Mouse (Mus musculus) kidney, embryonic 14.5 days (tissue): ENCODE measurements around the gene Pxn. TPM values are rescaled to one million over a fixed set of nuclear protein-coding genes. Genes with fewer than 3 reads are reported as not detected.
A peak's percentile ranks its signal among the peaks of the same experiment; 100 is the strongest.

ENCODE experiments used
- ATAC-seq: fragments of 200-750 bp; cut with Nextera tagmentation; 2 replicates; pipeline ENCODE4 v1.8.0; 2017; ENCODE audit warnings: moderate number of reproducible peaks, mild to moderate bottlenecking, moderate TSS enrichment, moderate library complexity; ENCODE audit not compliant: low FRiP score, low TSS enrichment
- H3K27ac ChIP-seq: fragments of 300-500 bp; sonication (generic); 2 replicates; pipeline ENCODE4 v1.5.1; 2014; ENCODE audit warnings: low read depth, mild to moderate bottlenecking, low read length, moderate library complexity, mixed read lengths
- H3K27me3 ChIP-seq: fragments of 300-500 bp; sonication (generic); 2 replicates; pipeline ENCODE4 v1.6.1; 2014; ENCODE audit warnings: mild to moderate bottlenecking, low read length; ENCODE audit not compliant: control insufficient read depth, insufficient read depth
- H3K36me3 ChIP-seq: fragments of 300-500 bp; sonication (generic); 2 replicates; pipeline ENCODE4 v1.6.1; 2014; ENCODE audit warnings: low read length, mixed read lengths; ENCODE audit not compliant: control insufficient read depth, insufficient read depth
- H3K4me1 ChIP-seq: fragments of 300-500 bp; sonication (generic); 2 replicates; pipeline ENCODE4 v1.6.1; 2014; ENCODE audit warnings: low read length, mixed read lengths; ENCODE audit not compliant: control insufficient read depth, insufficient read depth
- H3K4me2 ChIP-seq: fragments of 300-500 bp; sonication (generic); replicated peaks from 2 replicates; pipeline ENCODE4 v1.6.1; 2014; ENCODE audit warnings: low read depth, mild to moderate bottlenecking, low read length
- H3K4me3 ChIP-seq: fragments of 300-500 bp; sonication (generic); 2 replicates; pipeline ENCODE4 v1.5.1; 2014; ENCODE audit warnings: mild to moderate bottlenecking, low read length
- H3K9ac ChIP-seq: fragments of 300-500 bp; sonication (generic); 2 replicates; pipeline ENCODE4 v1.6.1; 2014; ENCODE audit warnings: low read depth, mild to moderate bottlenecking, low read length, moderate library complexity
- H3K9me3 ChIP-seq: fragments of 300-500 bp; sonication (generic); 2 replicates; pipeline ENCODE4 v1.6.1; 2016; ENCODE audit warnings: low read length; ENCODE audit not compliant: control insufficient read depth
- WGBS: fragments of 180-500 bp; shearing (Covaris S2); extraction: QIAGEN DNeasy Blood & Tissue Kit; methylation state at CpG from one replicate; pipeline ENCODE4 v1.1.7; 2014; 5-methylcytosine and 5-hydroxymethylcytosine counted together
- polyA plus RNA-seq: library from polyadenylated mRNA; unstranded; fragments of >200 nt; fragmentation: Nextera tagmentation; extraction: Ambion mirVana; gene quantifications from 2 replicates; pipeline ENCODE4 v1.2.1, GENCODE M21; 2014

The Pxn gene
- polyA plus RNA-seq, 1 experiment from 2014 or later: 22.4 TPM

- no peak for ATAC-seq
- peaks cover 32% of the 10 kb centered on the region for H3K4me1 ChIP-seq
Measured at GRCm38 (mm10) chr5:115547421-115547820, 40.9 kb downstream of the Pxn start.

GRCm38 (mm10) chr5:115548501-115549285 lies 42.2 kb downstream of the Pxn start:
- Histone ChIP-seq H3K4me2 (no peak overlapping the region), H3K9ac (no peak overlapping the region), H3K9me3 (no peaks in the 10 kb centered on the region), H3K36me3 (peaks cover 63% of the 10 kb centered on the region), H3K27me3 (no peaks in the 10 kb centered on the region), H3K4me3 (no peak overlapping the region), H3K27ac (no peak overlapping the region), H3K4me1 (peaks cover 19% of the 10 kb centered on the region)
- ATAC-seq: no peak
- 96% methylated on average over 18 of the region's 18 CpGs for WGBS

More at GRCm38 (mm10) chr5:115547421-115547820, 40.9 kb downstream of the Pxn start:
- Histone ChIP-seq H3K27ac (peak overlapping the region; percentile 67), H3K36me3 (peaks cover 50% of the 10 kb centered on the region), H3K9ac (0 out of 2 replicates have a peak overlapping the region, but pooled peaks have one; percentile 28), H3K4me2 (no peak overlapping the region), H3K27me3 (no peaks in the 10 kb centered on the region), H3K9me3 (no peaks in the 10 kb centered on the region), H3K4me3 (no peak overlapping the region)
- WGBS: 60% methylated on average over 7 of the region's 7 CpGs

GRCm38 (mm10) chr5:115550482-115551005 lies 44.1 kb downstream of the Pxn start:
- no peak overlapping the region for H3K4me3 ChIP-seq
- WGBS: 77% methylated on average over 11 of the region's 11 CpGs
- H3K27me3 ChIP-seq: no peaks in the 10 kb centered on the region
- peaks cover 14% of the 10 kb centered on the region for H3K4me1 ChIP-seq
- no peak overlapping the region for H3K27ac ChIP-seq
- H3K9me3 ChIP-seq: no peaks in the 10 kb centered on the region
- H3K4me2 ChIP-seq: no peak overlapping the region
- no peak for ATAC-seq
- peaks cover 68% of the 10 kb centered on the region for H3K36me3 ChIP-seq
- H3K9ac ChIP-seq: no peak overlapping the region

- no peak overlapping the region for H3K4me2 ChIP-seq
- H3K27ac ChIP-seq: no peak overlapping the region
- no peaks in the 10 kb centered on the region for H3K27me3 ChIP-seq
- no peak for ATAC-seq
- peaks cover 19% of the 10 kb centered on the region for H3K4me1 ChIP-seq
- no peak overlapping the region for H3K4me3 ChIP-seq
- H3K36me3 ChIP-seq: peaks cover 63% of the 10 kb centered on the region
- WGBS: 77% methylated on average over 12 of the region's 12 CpGs
- H3K9me3 ChIP-seq: no peaks in the 10 kb centered on the region
- no peak overlapping the region for H3K9ac ChIP-seq
Measured at GRCm38 (mm10) chr5:115551386-115551785, 44.9 kb downstream of the Pxn start.

- Histone ChIP-seq H3K27ac (no peak overlapping the region), H3K9me3 (no peaks in the 10 kb centered on the region), H3K36me3 (peaks cover 61% of the 10 kb centered on the region), H3K4me1 (peaks cover 15% of the 10 kb centered on the region), H3K27me3 (no peaks in the 10 kb centered on the region), H3K4me3 (no peak overlapping the region), H3K4me2 (no peak overlapping the region), H3K9ac (no peak overlapping the region)
- no peak for ATAC-seq
- WGBS: 82% methylated on average over 13 of the region's 13 CpGs
Measured at GRCm38 (mm10) chr5:115551799-115552198, 45.3 kb downstream of the Pxn start.

- peaks cover 46% of the 10 kb centered on the region for H3K36me3 ChIP-seq
- no peak overlapping the region for H3K4me2 ChIP-seq
- H3K9ac ChIP-seq: no peak overlapping the region
- H3K4me1 ChIP-seq: peaks cover 7% of the 10 kb centered on the region; the same call in 1 of the 2 replicates
- 85% methylated on average over 33 of the region's 33 CpGs for WGBS
- H3K9me3 ChIP-seq: no peaks in the 10 kb centered on the region
- ATAC-seq: no peak
- no peaks in the 10 kb centered on the region for H3K27me3 ChIP-seq
- H3K4me3 ChIP-seq: no peak overlapping the region
- H3K27ac ChIP-seq: no peak overlapping the region
Measured at GRCm38 (mm10) chr5:115553801-115554420, 47.4 kb downstream of the Pxn start.

- no peak overlapping the region for H3K9ac ChIP-seq
- peaks cover 7% of the 10 kb centered on the region; the same call in 1 of the 2 replicates for H3K4me1 ChIP-seq
- H3K36me3 ChIP-seq: peaks cover 41% of the 10 kb centered on the region
- no peak for ATAC-seq
- no peaks in the 10 kb centered on the region for H3K27me3 ChIP-seq
- no peak overlapping the region for H3K27ac ChIP-seq
- H3K4me2 ChIP-seq: no peak overlapping the region
- 87% methylated on average over 18 of the region's 18 CpGs for WGBS
- H3K4me3 ChIP-seq: no peak overlapping the region
- H3K9me3 ChIP-seq: no peaks in the 10 kb centered on the region
Measured at GRCm38 (mm10) chr5:115554536-115555291, 48.2 kb downstream of the Pxn start.

- WGBS: 13% methylated on average over 8 of the region's 8 CpGs
- Histone ChIP-seq H3K27ac (no peak overlapping the region), H3K9me3 (no peaks in the 10 kb centered on the region), H3K27me3 (no peaks in the 10 kb centered on the region), H3K4me1 (peaks cover 17% of the 10 kb centered on the region), H3K4me3 (no peak overlapping the region), H3K9ac (no peak overlapping the region), H3K4me2 (no peak overlapping the region), H3K36me3 (peaks cover 49% of the 10 kb centered on the region)
- no peak for ATAC-seq
Measured at GRCm38 (mm10) chr5:115556217-115556616, 49.7 kb downstream of the Pxn start.
